Mouse (Mus musculus) retina, postnatal 7 days (tissue): Measurements from ENCODE around the gene Tenm3.
A peak's percentile ranks its signal among the peaks of the same experiment; 100 is the strongest.

Source experiments
- DNase-seq: peaks from one replicate; pipeline ENCODE4 v3.0.0-alpha.2; 2012; ENCODE audit warnings: low read depth, low spot score

Tenm3 gene

DNA sequence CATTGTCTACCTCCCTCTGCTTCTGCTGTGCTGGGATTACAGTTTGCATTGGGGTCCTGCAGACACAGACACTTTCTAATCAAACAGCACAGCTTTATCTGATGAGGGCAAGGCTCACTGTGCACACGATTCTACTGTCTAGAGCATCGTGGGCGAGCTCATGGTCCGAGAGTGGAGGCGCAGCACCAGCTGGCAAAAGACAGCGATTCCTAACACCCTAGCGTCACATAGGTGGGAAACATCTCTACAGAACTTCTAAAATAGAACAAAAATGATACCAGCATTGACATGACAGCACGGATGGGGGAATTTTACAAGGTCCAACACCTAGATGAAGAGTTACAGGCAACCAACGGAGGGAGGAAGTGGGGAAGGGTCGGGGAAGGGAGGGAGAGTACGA is 561.9 kb downstream of the Tenm3 start:
- no peak for DNase-seq

- no peak for DNase-seq
These were observed 564.4 kb downstream of the Tenm3 start for GRCm38 (mm10) chr8:48279360-48279759.

DNA sequence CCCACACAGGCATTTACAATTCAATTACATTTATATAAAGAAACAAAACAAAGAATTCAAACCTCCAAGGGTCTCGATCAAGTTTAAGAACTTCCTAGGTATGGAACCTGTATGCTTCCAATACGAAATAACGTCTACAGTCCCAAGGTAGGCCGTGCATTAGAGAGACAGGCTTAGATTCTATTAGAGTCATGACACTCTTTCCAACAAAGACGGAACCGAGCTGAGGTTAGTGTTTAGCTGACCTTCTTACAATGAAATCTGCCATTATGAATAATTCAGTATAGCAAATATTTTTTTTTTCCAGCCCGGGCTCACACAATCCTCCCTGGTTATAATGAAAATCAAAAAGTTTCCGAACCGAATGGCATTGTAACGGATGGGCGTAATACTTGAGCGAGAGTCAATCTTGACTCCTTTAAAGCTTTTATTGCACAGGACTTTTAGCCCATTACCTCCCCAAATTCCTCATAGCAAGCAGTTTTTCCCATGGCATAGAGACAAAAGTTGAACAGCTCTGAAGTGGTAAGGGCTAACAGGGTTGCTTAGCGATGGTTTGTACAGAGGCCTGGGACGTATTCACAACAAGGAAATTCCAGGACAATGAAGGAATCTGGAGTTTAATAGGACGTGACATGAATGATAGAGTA is 565.6 kb downstream of the Tenm3 start:
- DNase-seq, result no peak

DNA sequence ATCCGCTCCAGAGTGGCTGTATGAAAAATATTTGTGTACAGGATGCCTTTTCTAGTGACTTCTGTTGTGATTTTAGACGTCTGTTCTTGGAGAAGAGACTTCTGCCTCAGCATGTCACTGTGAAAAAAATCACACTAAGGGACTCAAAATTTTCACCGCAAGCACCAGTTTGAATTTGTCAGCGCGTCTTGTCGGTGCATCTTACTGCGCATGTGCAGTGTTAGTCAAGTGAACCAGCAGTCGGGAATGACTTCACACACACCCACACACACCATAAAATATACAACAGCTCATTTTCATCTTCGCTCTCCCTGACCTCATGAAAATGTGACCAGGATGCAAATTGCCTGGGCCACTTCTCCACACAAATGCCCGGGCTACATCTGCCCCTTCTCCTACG is 568.7 kb downstream of the Tenm3 start:
- DNase-seq, result no peak

DNA sequence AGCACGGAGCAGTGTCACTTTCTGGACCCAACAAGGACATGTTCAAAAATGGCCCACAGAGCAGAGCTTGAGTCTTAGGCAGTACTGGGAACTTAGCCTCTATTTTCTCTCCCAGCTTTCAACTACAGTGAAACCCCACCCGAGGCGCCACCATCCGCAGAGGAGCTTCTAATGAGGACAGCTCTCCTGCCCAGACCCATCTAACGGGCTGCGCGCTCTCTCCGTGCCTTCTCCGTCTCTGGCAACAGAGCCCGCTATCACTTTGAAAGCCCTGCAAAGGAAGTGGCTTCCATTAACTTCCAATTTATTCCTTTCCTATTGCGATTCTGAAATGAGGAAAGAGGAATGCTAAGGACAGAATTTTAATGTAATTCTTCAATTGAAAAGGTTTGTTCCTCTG is 569.2 kb downstream of the Tenm3 start:
- DNase-seq, result no peak

GRCm38 (mm10) chr8:48268638-48269037 is 575.1 kb downstream of the Tenm3 start:
- DNase-seq, result no peak

- no peak for DNase-seq
These were observed 583.5 kb downstream of the Tenm3 start for GRCm38 (mm10) chr8:48260265-48260664.

DNA sequence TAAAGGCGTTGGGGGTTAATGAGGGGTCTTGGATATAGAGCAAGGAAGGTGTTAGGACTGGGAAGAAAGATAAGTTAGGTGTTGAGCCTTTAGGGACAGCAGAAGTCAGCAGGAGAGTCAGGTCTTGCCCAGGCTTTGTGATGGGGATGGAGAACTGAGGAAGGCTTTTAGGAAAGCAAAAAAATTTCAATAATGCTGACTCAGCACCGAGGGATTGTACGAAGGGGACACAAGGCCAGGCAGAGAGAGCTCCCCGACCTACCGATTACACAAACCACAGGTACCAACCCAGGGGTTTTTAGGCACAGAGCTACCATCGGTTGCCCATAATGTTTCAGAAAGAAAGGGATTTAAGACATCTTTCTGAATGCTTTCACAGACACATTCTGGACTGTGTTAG is 583.9 kb downstream of the Tenm3 start:
- DNase-seq, result no peak

- DNase-seq, result no peak
These were observed 599.9 kb downstream of the Tenm3 start for GRCm38 (mm10) chr8:48243876-48244275.

DNA sequence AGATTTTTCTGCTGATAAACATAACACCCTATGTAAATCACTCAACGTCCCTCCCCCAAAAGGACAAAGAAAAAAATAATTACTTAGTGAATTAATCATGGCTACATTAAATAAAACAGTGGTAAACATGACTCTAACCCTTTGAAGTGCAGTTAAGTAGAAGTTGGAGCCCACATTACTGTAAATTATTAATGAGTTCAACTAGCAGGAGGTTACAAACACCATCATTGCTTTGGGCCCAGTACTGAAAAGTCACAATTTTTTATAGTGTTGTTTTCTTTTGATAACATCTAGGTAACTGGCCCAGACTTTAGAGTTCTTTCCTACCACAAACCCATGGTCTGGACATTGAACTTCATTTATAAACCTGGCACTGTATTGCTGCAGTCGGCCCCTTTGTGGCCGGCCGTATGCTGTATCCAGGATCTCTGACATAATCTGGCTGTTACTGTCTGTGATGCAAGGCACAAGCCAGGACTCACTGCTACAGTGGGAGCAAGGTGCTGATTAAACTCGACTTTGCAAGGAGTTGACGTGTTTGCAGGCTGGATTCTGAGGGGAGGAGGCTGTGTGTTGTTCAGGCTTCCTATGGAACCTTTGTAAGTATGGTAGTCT is 602.7 kb downstream of the Tenm3 start:
- DNase-seq, result no peak

DNA sequence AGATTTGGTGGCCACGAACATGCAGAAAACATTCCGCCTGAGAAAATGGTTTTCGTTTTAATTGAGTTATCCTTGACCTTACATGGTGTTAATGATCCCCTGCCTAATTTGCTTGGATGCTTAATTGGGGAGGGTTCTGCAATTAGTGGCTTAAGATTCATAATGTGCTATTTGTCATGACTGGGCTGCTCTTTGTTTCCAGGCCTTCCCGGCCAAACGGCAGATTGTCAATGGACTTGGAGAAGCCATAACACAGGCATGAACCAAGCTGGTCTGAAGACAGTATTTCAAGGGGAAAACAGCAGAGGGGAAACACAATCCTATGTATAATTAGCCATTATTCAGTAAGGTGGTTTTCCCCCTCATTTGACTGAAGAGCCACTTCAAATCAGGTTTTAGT is 606.8 kb downstream of the Tenm3 start:
- DNase-seq, result no peak

DNA sequence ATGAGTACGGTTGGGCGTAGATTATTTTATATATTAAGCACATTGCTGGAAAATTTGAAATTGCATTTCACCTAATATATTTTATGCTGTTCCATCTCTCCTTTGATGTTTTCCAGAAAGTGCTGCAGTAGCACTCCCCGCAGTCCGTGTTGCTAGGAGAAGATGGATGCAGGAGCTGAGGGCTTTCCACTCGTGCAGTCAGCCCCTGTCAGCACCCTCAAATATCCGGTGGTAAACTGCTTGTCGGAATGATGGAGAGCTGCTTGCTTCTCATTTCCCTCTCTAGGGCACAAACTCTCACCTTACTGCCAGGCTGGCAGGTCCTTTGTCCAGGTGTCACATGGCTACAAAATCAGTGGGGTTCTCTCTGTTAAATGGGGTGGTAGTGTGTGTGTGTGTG is 610.8 kb downstream of the Tenm3 start:
- no peak for DNase-seq

- DNase-seq, result no peak
These were observed 611.9 kb downstream of the Tenm3 start for GRCm38 (mm10) chr8:48231882-48232281.

DNA sequence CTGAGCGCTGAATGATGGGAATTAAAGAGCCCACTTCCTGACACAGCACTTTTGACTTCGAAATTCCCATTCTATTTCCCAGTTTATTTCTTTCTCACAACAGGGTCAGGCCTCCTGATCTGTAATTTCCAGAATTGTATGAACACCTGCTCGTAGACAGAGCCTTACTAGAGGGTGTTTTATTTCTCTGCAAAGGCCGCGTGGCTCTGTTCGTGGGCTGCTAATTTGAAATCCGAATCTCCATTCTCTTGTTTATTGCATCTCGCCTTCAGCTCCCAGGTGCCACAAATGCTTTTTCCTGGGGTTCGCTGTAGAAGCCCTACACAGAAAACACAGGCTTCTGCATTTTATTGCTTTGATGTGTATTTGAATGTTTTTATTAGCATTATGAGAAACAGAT is 612.4 kb downstream of the Tenm3 start:
- DNase-seq, result no peak

- DNase-seq, result no peak
These were observed 615.1 kb downstream of the Tenm3 start for GRCm38 (mm10) chr8:48228676-48229075.

DNA sequence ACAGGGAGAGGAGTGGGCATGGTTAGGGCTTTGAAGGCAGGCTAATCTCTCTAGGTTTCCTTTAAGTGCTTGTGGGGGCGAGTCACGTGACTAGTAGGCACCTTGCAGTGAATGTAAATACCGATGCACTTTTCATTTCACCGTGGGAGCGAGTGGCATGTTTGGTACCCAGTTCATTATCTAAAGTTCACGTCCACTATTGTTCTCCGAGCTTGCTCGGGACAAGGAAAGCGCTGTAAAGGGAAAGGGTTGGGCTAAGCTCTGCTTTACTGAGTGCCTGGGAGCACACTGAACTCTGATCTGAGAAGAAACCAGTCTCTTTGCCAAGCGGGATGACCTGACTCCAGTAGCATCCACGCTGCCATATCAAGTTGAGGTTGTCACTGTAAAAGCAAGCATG is 619.0 kb downstream of the Tenm3 start:
- DNase-seq, result no peak

- DNase-seq, result peak; percentile 78
These were observed 621.4 kb downstream of the Tenm3 start for GRCm38 (mm10) chr8:48222429-48222769.

- no peak for DNase-seq
These were observed 621.9 kb downstream of the Tenm3 start for GRCm38 (mm10) chr8:48221724-48222428.

DNA sequence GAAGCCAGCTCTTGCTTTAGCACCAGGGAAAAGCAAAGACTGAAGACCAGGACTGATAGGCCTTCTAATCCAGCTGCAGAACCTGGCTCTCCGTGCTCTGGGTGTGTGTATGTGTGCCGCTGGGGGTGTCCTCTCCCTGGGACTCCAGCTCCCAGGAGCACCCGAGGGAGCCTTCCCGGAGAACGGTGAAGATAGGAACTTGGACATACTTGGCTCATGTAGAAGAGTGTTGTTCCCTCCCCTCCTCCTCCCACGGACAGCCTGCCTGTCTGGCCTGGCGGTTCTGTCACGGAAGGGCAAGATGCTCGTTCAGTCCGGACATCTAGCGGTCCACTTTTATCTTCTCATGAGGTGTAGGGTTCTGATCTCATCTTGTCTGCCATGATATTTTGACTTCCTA is 622.4 kb downstream of the Tenm3 start:
- DNase-seq, result no peak

DNA sequence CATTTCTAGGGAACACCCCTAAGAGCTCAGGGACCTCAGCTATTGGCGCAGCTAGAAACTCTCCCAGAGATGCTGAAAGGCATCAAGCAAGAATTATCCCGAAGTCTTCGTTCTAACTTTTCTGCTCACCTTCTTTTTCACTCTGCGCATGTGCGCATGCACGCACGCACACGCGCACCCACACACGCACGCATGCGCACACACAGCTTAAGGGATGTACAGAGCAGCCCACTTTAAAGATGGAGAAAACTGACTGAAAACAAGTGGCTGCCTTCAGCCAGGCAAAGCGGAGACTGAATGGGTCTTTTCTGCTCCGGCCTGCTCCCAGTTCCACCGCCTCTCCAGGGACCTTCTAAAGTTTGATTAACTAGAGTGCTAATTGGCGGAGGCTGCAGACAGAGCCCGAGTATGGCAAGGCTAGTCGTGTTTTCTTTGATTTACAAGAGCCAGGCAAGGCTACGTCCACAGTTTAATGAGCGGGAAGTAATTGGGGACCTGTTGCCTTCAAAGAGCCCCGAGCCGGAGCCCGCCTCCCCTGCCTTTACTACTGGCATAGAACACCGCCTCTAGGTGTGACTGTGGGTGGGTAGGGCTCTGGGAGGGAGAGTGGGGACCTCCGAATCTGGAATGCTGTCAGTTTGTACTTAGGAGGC is 623.1 kb downstream of the Tenm3 start:
- no peak for DNase-seq

- DNase-seq, result no peak
These were observed 628.7 kb downstream of the Tenm3 start for GRCm38 (mm10) chr8:48215071-48215501.

DNA sequence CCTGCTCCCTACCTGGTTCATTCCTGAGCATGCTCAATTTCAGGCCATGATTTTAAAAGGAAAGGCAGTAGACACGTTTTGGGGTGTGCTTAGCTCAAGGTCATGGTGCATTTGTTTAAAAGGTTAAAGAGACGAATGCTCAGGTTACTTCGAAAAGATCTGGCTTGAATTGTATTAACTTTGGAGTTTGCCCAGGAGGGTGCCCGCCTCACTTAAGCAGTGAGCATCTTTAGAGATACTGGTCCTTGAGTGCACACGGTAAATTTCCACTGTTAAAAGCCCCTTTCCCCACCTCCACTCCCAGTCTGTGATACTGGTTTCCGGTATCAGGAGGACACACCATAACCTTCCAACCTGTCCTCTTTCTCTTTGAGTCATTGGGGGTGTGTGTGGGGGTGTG is 629.4 kb downstream of the Tenm3 start:
- no peak for DNase-seq

DNA sequence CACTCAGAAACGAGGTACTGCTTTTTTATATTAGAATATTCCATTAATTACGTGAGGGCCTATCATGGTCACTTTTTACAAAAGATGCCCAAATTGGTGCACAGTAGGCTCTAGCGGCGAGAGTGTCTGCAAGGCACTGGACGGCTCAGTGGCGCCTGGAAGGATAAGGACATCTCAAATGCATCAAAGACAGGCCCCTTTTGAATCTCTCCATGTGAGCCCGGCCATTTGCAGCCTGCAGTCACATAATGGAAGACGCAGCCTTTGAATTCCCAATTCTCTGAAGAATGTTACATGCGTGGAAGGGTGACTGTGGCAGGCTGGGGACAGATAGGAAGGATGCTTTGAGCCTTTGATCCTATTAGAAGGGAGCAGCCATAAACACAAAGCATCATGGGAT is 631.8 kb downstream of the Tenm3 start:
- DNase-seq, result no peak
